Mouse (Mus musculus) spleen, adult 18-20 months (tissue): ENCODE measurements around the gene Rgl1.
"Not testable (repeated sequence)": the region's sequence is repeated elsewhere in the genome, so short reads cannot be mapped to it uniquely, and the experiment has no call there.

Experiments used
- DNase-seq, 2 experiments: peaks; one replicate each; pipeline ENCODE4 v3.0.0; 2022; ENCODE audit warnings: mixed read lengths in 2 of 2

Rgl1 gene

DNA sequence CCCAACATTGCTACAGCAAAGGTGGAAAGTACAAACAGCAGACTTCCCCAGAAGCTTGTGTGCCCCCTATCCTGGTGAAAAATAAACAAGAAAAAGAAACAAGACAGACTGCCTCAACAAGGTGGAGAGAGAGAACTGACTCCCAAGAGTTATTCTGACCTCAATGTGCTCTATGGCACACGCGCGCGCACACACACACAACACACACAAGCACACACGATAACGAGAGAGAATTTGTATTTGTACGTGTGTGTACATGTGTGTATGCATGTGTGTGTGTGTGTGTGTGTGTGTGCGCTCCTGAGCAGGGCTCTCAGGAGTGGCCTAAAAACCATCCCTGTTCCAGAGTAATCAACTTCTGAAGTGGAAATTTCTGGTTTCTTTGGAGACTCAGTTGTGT, 18.5 kb upstream of the Rgl1 start:
- DNase-seq: no peak

DNA sequence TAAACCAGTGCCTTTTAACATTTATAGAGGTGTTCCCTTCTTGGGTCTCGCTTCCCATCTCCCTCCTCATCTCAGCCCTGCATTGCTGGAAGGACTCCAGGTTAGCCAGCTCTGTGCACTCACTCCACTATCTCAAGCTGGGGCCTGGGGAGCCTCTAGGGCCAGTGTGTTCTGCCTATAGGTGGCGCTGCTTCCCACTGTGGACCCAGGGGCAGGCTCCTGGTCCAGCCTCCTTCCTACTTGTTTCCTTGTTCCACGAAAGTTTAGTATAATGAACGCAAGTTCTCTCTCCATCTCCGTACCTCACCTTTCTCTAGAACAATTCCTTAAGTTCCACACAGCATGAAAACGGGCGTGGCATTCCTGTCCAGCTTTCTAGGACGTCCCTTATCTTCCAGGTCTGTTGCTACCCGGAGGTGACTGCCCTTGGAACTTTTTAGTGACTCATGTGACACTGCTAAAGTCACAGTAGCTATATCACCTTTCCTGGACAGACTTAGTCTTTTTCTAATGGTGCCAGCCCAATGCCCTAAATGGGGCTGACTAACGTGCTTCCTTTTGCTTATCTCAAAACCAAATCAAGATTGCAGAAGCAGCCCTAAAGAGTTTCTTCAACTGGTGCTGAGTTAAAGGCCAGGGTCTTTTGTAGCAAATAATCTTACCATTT, 13.1 kb upstream of the Rgl1 start:
- peak; percentile 49 to 77 for DNase-seq

GRCm38 (mm10) chr1:152774601-152775000, 8.4 kb upstream of the Rgl1 start:
- not testable (repeated sequence) for DNase-seq

DNA sequence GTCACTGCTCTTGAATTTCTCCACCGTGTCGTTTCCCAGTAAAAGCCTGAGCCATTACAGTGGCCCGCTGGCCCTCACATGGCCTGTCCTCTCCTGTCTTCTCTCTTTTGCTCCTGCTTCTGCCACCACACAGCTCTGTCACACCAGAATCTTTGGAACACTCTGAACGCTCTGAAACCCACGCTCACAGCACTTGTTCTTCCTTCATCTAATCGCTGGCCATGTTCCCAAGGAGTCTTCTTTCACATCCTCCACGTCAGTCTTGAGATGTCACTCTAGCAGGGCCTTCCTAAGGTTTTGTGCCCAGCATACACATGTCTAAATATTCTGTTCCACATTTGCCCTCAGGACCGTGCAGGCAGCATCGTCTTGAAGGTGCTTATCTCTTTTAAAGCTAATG, 4.9 kb upstream of the Rgl1 start:
- DNase-seq: no peak

DNA sequence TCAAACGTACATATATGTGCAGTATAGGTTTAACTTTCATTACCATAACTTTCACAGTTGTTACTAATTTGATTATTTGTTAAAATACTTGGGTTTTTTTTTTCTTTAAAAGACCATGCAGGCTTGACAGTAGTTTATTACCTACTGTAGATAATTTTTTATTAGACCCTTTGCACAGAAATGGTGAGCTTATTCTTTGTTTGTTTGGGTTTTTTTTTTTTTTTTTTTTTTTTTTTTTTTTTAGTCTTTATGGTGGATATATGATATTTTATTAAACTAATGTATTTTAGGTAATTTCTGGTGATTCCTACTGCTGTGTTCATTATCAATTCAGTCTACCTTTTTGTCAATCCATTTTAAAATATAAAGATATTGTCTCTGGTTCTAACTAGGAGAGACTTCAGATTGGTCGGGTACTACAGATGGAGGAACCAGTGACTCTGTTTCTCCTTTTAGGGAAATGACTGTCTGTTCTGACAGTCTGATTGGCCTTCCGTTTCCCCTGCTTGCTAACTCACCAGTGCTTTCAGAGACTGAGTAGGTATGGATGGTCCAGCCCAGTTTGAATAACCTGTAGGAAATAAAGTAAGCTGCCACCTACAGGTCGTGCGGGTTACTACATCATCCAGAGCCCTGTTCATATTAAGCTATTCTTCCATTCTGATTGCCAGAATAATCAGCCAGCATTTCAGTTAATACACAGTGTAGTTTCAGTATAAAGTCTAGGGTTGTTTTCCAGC, 1.8 kb upstream of the Rgl1 start:
- peak; percentile 62 to 83 for DNase-seq

- DNase-seq: no peak
Measured at GRCm38 (mm10) chr1:152766804-152767748, 925 bp upstream of the Rgl1 start.

DNA sequence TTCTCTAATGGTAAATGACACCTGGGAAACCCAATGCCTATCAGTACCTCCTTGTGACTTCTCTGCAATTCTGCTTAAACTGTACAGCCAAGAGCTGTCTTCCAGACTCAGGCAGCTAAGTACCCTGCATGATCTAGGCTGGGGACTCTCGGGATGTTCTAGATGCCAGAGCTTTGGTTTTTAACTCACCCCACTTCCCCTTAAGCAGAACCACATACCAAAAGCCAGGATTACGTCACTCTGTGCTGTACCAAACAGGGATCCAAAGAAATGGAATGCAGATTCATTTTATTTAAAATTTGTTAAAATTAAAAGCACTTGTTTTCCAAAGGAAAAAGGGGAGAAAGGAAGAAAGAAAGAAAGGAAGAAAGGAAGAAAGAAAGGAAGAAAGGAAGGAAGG, 4.4 kb downstream of the Rgl1 start:
- DNase-seq: no peak

DNA sequence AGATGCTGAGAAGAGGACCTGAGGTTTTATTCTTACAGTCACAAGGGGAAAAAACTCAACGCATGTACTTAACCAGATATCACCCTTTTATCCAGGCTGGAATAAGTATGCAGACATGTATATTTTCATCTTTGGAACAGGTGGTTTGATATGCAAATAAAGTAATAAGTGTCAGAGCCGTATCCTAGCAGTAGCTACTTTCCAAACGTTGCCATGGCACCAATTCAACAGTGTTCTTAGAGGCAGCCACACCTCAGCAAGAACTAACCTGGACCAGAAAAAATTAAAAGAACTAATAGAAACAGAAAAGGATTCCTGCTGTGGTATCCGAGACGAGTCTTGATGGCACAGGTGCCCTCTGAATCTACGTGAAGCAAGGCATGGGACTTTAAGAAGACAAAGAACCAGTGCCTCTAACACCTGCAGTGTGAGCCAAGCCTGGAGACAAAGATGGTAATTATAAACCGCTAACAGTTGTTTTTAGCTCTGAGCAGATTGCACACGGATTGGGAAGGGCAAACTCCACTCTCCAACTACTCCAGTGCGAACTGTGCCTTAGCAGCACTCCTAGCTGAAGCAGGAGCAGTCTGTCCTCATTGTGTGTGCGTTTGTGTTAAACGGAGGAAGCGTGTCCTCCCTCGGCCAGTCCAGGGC, 15.7 kb downstream of the Rgl1 start, which contains the start of gene Apobec4:
Apobec4 (plus strand) TSS at position 240 of the 654 bp plus-strand sequence.
- DNase-seq: no peak

DNA sequence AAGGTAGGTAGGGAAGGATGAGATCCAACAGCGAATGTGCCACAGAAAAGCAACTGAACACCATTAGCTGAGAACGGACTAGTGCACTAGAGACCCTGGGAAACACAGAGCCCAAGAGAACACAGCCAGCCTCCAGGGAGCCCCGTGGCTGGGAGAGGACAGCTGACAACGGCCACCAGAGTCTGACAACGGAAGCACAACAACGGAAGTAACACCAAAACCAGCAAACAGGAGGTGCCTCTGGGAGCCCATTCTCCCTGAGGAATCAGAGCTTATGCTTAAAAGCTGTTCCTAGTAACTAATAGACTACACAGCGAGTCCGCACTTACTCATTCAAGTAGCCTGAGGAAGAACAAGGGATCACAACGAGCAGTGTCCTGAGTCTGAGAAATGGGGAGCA, 16.9 kb downstream of the Rgl1 start:
- DNase-seq: peak in 1 of 2 experiments; percentile 14

DNA sequence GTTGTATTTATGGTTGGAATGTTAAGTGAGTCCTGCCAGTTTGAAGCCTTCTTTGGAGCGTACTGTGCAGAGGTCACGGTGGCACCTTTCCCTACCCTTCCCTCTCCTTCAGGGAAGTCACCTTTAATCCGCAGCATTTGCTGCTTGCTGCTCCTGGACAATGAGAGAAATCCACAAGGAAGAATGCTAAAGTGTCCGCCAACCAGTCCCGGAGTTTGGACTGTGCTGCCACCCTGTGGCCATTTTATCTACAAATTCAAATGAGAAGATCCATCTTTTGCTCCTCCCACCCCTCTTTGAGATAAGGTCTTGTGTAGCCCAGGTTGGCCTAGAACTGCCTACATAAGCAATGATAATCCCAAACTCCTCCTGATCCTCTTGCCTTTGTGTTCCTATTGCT, 19.7 kb downstream of the Rgl1 start:
- DNase-seq: peak; percentile 15 to 77

- no peak for DNase-seq
Measured at GRCm38 (mm10) chr1:152743095-152743826, 22.9 kb downstream of the Rgl1 start.

DNA sequence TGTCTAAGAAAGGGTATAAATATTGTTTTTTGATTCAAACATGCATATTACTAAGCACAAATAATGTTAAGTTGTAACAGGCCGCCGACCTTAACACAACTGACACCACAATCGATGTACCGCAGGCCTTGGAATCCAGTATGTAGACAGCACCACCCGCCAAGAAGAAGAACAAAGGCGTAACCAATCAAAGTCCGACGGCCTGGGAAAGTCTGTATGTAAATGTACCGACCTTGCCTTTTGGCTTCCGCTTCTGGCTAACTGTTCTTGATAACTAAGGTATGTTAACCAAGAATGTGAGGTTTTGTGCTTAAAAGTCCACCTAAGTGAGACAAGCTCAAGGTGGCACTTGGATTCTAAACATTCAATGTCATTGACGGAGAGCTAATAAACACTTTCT, 26.8 kb downstream of the Rgl1 start:
- no peak for DNase-seq

GRCm38 (mm10) chr1:152738793-152739192, 27.4 kb downstream of the Rgl1 start:
- no peak for DNase-seq

GRCm38 (mm10) chr1:152727604-152728236, 38.4 kb downstream of the Rgl1 start:
- DNase-seq: no peak

DNA sequence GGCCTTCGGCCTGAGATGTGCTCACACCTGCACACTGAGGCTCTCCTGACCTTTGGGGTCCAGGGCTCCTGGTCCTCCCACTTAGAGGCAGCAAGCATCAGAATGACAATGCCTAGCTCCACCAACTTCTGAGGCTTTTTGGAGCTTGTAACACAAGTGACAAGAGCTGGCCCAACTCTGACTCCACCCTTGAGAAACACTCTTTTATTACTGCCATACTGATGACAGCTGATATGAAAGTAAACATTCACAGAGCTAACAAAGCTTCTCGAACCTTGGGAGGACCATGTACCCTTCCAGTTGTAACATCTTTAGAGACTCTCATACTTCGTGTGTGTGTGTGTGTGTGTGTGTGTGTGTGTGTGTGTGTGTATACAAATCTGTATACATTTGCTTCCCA, 40.1 kb downstream of the Rgl1 start:
- DNase-seq: no peak

GRCm38 (mm10) chr1:152724286-152724685, 41.9 kb downstream of the Rgl1 start:
- no peak for DNase-seq

DNA sequence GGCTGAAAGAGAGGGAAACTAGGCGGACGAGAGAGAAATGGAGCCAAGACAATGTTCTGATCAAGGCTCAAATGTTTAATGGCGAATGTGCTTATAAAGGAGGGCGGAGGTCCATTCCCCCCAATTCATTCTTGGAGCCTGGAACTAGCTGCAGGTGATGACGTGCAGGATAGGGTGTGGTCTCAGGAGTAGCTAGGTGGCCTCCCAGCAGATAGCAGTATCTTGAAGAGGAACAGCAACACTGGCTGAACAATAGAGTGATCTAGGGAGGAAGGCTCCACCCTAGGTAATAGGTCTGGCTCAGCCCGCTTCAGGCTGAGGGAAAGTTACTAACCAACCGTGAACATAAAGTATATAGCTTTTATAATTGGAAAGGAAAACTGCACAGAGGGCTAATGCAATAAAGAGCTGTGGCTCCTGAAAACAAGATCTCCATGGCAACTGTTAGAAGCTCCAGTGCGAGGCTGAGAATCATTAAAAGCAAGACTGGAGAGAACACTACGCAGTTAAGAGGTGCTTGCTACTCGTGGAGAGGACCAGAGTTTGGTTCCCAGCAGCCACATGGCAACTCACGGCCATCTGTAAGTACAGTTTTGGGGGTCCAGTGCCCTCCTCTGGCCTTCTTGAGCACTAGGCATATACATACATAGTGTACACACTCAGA, 44.5 kb downstream of the Rgl1 start:
- DNase-seq: no peak

DNA sequence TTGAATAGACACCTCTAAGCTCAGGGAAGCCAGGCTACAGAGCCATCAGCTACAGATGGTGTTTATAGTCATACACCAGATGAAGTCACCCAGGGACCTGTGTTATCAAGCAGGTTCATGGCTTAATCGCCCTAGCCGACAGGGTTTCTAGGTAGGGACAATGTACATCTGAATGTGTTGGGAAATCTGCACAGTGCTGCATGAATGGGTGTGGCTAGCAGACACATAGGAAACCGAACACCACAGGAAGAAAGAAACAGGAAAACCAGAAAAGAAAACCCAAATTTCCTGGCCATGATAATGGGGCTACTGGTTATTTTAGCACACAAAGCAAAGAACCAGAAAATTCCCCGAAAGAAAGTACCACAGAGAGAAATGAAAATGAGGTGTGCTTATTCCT, 45.2 kb downstream of the Rgl1 start:
- no peak for DNase-seq

GRCm38 (mm10) chr1:152718200-152718599, 48.0 kb downstream of the Rgl1 start:
- DNase-seq: no peak

DNA sequence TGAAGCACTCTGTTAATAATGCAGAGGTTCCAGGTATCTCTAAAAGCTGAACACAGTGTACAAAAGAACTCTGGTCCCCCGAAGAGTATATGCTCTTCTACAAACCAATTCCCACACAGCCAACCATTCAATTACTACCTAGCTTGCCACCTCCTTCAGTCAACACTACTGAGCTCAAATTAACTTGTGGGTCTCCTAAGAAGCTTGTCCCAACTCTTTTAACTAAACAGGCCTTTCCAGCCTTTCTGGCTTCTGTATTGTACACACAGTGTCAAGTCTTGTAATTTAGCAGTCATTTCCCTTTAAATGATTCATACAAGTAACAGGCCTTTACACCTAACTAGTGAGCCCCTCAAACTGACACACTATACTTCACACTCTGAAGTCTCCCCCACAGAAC, 48.8 kb downstream of the Rgl1 start:
- no peak for DNase-seq

GRCm38 (mm10) chr1:152714405-152714804, 51.7 kb downstream of the Rgl1 start:
- no peak for DNase-seq
